Mouse (Mus musculus) megakaryocyte, embryonic 14.5 days (primary cell): ENCODE results near the gene Tmigd1. TPM values are rescaled to one million over a fixed set of nuclear protein-coding genes. Genes with fewer than 3 reads are reported as not detected.

Source experiments
- H3K27me3 ChIP-seq: replicated peaks from 2 replicates; pipeline ENCODE3; 2012; ENCODE audit warnings: inconsistent platforms
- H3K36me3 ChIP-seq: replicated peaks from 2 replicates; pipeline ENCODE3; 2012; ENCODE audit warnings: low read length, inconsistent platforms, mixed read lengths
- H3K4me1 ChIP-seq: 2 replicates; pipeline ENCODE4 v1.6.1; 2012; ENCODE audit warnings: inconsistent platforms
- H3K4me3 ChIP-seq: replicated peaks from 2 replicates; pipeline ENCODE3; 2012; ENCODE audit warnings: moderate library complexity, mild to moderate bottlenecking, inconsistent platforms
- H3K9me3 ChIP-seq: 2 replicates; pipeline ENCODE4 v1.6.1; 2012; ENCODE audit warnings: inconsistent platforms
- FLI1 ChIP-seq: IDR thresholded peaks from 2 replicates; pipeline ENCODE4 v1.6.1; 2012; ENCODE audit warnings: low read length, inconsistent platforms, mixed read lengths
- GATA1 ChIP-seq: IDR thresholded peaks from 3 replicates; pipeline ENCODE4 v1.6.1; 2012; ENCODE audit warnings: mixed read lengths, low read length, inconsistent platforms, borderline replicate concordance
- polyA plus RNA-seq: library from polyadenylated mRNA; stranded (reverse); fragments of >175 nt; gene quantifications from 2 replicates; pipeline ENCODE4 v1.2.3, GENCODE M21; 2012; ENCODE audit warnings: low replicate concordance; ENCODE audit not compliant: insufficient read depth

Gene Tmigd1
- polyA plus RNA-seq, 1 experiment, result not detected

DNA sequence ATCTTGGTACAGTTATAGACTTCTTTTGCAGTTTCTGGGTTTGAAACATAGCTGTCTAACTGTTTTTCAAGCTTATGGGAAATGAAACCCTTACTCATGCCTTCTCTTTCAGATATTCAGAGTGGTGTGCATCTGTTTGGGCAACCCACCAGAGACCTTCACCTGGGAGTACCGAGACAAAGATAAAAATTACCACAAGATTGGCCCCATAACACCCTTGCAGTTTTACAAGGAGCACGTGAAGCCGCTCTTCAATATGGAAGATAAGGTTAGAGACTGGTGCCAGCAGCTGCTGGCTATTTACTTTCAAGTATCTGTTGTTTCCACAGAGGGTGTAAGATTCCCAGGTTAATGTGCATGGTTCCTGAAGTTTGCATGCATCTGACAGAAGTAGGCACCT is 63.7 kb downstream of the Tmigd1 start:
- Histone ChIP-seq H3K36me3 (peaks cover 97% of the 10 kb centered on the region), H3K4me3 (no peak overlapping the region), H3K27me3 (no peaks in the 10 kb centered on the region), H3K9me3 (no peaks in the 10 kb centered on the region), H3K4me1 (peaks cover 3% of the 10 kb centered on the region)
- no peak for TF ChIP-seq GATA1
- no peak for TF ChIP-seq FLI1

Other genes starting within 250 kb of the Tmigd1 start
- gene Bhlha9, start 229.7 kb upstream of the Tmigd1 start, polyA plus RNA-seq, result not detected in 2 replicates
- gene Trarg1, start 222.4 kb upstream of the Tmigd1 start, polyA plus RNA-seq, result 0.06 TPM in 1 of 2 replicates, not detected in the other
- 1.2 TPM in 1 of 2 replicates, not detected in the other for gene Gosr1, start 138.6 kb upstream of the Tmigd1 start, polyA plus RNA-seq
- 0.40 and 1.0 TPM in 2 replicates for gene Cpd, start 55.1 kb upstream of the Tmigd1 start, polyA plus RNA-seq
- gene Blmh, start 22.6 kb downstream of the Tmigd1 start, polyA plus RNA-seq, result 4.6 and 31.1 TPM in 2 replicates
- gene Slc6a4, start 96.4 kb downstream of the Tmigd1 start, polyA plus RNA-seq, result 92.6 and 133 TPM in 2 replicates
- gene Nsrp1, start 176.3 kb downstream of the Tmigd1 start, polyA plus RNA-seq, result 7.0 TPM in 1 of 2 replicates, not detected in the other